Mouse (Mus musculus): ENCODE measurements around the gene Mul1. TPM values are rescaled to one million over a fixed set of nuclear protein-coding genes. Genes with fewer than 3 reads are reported as not detected.
A peak's percentile ranks its signal among the peaks of the same experiment; 100 is the strongest.

Gene Mul1
- polyA plus RNA-seq, 1 experiment, result 40.9 TPM

DNA sequence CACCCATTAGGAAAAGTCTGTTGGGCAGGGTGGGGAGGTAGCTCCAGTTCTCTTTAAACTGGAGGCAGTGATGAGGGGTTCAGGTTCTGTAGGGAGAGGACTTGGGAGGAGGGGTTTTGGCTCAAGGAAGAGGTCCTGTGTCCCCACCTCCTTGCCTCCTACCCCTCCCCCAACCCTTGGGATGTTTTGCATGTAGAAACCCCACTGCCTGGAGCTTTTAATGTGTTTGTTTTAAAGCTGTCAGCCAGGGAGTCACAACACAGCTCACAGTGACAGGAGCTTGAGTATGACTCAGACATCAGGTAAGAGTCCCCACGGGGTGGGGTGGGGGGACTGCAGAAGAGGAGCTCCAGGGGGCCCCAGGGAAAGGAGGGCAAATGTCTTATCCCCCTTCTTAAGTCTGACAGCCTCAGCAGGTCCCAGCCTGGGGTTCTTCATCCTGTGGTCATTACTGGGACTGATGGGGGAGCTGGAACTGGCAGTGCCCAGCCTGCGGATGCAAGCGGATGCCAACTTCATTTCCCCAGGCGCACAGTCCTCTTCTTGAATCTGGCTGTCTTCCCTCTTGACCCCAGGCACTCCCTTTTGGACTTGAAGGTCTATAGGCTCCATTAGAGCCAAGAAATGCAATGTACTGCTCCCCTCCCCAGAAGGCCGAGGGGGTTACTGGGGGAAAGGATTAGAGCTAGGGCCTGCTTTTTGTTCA lies 24.4 kb downstream of the Mul1 start:
- DNase-seq, result peak in 1 of 2 experiments; percentile 30
- 39% methylated on average over 5 of the region's 5 CpGs for WGBS
- no peak for TF ChIP-seq CTCF (IDR thresholded peaks at IDR 0.05; ENCODE audit: borderline replicate concordance, insufficient read depth, low read depth, low read length)
- TF ChIP-seq POLR2A (IDR thresholded peaks at IDR 0.05; ENCODE audit: borderline replicate concordance, insufficient read depth, low read length), result no peak
- Histone ChIP-seq H3K27ac (ENCODE audit: insufficient read depth, low read length) (no peak overlapping the region), H3K27me3 (ENCODE audit: control insufficient read depth, insufficient read depth, low read length) (no peaks in the 10 kb centered on the region), H3K4me1 (ENCODE audit: control insufficient read depth, insufficient read depth, low read length) (peaks cover 9% of the 10 kb centered on the region), H3K4me3 (replicated peaks; ENCODE audit: insufficient read depth, low read depth, low read length) (no peak overlapping the region)

DNA sequence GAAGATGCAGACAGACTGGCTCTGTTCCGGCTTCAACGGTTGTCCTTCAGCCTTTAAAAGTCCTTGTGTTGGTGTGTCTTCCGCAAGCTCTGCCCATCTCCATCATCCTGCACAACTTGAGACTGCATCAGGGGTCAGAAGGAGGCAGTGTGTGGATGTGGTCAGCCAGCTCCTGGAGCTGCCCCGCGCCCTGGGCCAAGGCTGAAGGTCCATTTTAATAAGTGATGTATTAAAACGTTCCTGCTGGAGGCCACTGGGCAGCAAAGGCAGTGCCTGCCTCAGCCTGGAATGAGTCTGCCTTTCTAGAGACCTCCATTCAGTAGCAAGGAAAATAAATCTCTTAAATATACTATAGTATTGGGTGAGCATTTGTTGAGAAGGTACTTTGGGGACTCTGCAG lies 25.3 kb downstream of the Mul1 start:
- Histone ChIP-seq H3K4me1 (ENCODE audit: control insufficient read depth, insufficient read depth, low read length) (peaks cover 17% of the 10 kb centered on the region), H3K27me3 (ENCODE audit: control insufficient read depth, insufficient read depth, low read length) (no peaks in the 10 kb centered on the region)
- WGBS, result 71% methylated on average over 6 of the region's 6 CpGs

DNA sequence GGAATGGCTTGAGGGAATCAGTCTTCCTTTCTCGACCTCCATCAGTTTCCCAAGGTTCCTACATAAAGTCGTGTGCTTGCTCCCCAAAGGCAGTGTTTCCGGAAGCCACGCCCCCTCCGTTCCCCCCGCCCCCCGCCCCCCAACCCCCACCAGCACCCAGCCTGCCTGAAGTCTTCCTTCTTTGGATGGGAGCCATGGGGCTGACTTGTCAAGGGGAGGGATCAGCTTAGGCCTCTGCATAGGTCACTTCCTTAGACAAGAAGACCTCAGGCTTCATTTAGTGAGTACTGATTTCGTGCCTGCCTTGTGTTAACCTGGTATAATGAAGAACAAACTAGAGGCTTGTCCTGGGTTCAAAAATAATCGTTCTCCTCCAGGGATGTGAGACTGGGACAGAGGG lies 26.4 kb downstream of the Mul1 start:
- no peak overlapping the region for H3K27ac ChIP-seq (ENCODE audit: insufficient read depth, low read length)
- 43% methylated on average over 9 of the region's 9 CpGs for WGBS
- H3K4me3 ChIP-seq (replicated peaks; ENCODE audit: insufficient read depth, low read depth, low read length), result no peak overlapping the region
- H3K4me1 ChIP-seq (ENCODE audit: control insufficient read depth, insufficient read depth, low read length), result peaks cover 17% of the 10 kb centered on the region
- DNase-seq, result no peak
- no peak for TF ChIP-seq CTCF (IDR thresholded peaks at IDR 0.05; ENCODE audit: borderline replicate concordance, insufficient read depth, low read depth, low read length)
- TF ChIP-seq POLR2A (IDR thresholded peaks at IDR 0.05; ENCODE audit: borderline replicate concordance, insufficient read depth, low read length), result no peak
- no peaks in the 10 kb centered on the region for H3K27me3 ChIP-seq (ENCODE audit: control insufficient read depth, insufficient read depth, low read length)

More for the DNA sequence above, 25.3 kb downstream of the Mul1 start:
- Histone ChIP-seq H3K27ac (ENCODE audit: insufficient read depth, low read length) (no peak overlapping the region), H3K4me3 (replicated peaks; ENCODE audit: insufficient read depth, low read depth, low read length) (no peak overlapping the region)
- TF ChIP-seq CTCF (IDR thresholded peaks at IDR 0.05; ENCODE audit: borderline replicate concordance, insufficient read depth, low read depth, low read length) (no peak), POLR2A (IDR thresholded peaks at IDR 0.05; ENCODE audit: borderline replicate concordance, insufficient read depth, low read length) (no peak)
- DNase-seq, result no peak

DNA sequence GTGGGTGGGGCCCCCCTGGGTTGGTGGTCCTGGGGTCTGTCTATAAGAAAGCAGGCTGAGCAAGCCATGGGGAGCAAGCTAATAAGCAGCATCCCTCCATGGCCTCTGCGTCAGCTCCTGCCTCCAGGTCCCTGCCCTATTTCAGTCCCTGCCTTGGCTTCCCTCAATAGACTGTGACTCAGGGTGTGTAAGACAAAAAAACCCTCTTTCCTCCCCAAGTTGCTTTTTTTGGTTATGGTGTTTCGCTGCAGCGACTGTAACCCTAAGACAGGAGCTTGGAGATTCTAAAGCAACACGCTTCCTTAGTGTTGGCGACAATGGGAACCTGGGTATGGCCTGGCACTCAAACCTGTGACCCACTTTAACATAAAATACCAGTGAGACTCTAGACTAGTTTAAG lies 27.0 kb downstream of the Mul1 start:
- no peak overlapping the region for H3K4me3 ChIP-seq (replicated peaks; ENCODE audit: insufficient read depth, low read depth, low read length)
- peaks cover 17% of the 10 kb centered on the region for H3K4me1 ChIP-seq (ENCODE audit: control insufficient read depth, insufficient read depth, low read length)
- H3K27me3 ChIP-seq (ENCODE audit: control insufficient read depth, insufficient read depth, low read length), result no peaks in the 10 kb centered on the region
- no peak overlapping the region for H3K27ac ChIP-seq (ENCODE audit: insufficient read depth, low read length)
- 96% methylated on average over 5 of the region's 5 CpGs for WGBS
- DNase-seq, result no peak
- TF ChIP-seq CTCF (IDR thresholded peaks at IDR 0.05; ENCODE audit: borderline replicate concordance, insufficient read depth, low read depth, low read length), result no peak
- TF ChIP-seq POLR2A (IDR thresholded peaks at IDR 0.05; ENCODE audit: borderline replicate concordance, insufficient read depth, low read length), result no peak

DNA sequence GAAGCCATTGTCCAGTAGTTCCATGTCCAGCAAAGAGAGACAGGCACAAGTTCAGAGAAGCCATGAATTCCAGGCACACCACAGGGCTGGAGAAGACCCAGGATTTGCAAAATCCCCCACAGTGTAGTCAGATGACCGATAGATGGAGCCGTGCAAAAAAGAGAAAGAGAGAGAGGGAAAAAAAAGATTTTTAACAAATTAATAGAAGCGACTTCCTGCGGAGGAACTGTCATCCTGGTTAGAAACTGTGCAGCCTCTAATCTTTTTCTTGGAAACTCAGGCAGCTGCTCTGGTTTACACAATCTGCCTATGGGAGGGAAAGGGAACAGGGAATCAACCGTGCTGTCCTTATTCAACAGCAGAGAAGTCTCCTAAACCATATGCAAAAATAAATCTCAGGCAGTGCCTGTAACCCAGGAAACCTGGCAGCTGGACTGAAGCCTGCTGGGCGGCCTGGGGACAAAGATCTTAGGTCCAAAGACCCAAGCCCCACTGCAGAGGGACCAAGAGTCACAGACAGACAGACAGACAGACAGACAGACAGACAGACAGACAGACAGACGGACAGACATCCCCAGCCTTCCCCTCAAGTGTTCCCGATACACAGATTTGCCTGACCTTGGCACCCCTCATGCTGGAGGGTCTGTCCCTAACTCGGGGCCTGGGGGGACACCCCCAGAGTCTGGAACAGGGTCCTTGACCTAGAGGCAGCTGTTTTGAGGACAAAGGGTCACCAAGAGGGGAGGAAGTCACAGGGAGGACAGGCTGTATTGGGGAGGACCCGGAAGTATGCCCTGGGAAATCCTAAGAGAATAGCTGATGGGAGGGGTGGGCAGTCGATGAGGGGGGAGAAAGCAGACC lies 28.7 kb downstream of the Mul1 start:
- Histone ChIP-seq H3K27me3 (ENCODE audit: control insufficient read depth, insufficient read depth, low read length) (no peaks in the 10 kb centered on the region), H3K4me1 (ENCODE audit: control insufficient read depth, insufficient read depth, low read length) (peaks cover 17% of the 10 kb centered on the region), H3K4me3 (replicated peaks; ENCODE audit: insufficient read depth, low read depth, low read length) (no peak overlapping the region), H3K27ac (ENCODE audit: insufficient read depth, low read length) (no peak overlapping the region)
- TF ChIP-seq CTCF (IDR thresholded peaks at IDR 0.05; ENCODE audit: borderline replicate concordance, insufficient read depth, low read depth, low read length) (no peak), POLR2A (IDR thresholded peaks at IDR 0.05; ENCODE audit: borderline replicate concordance, insufficient read depth, low read length) (no peak)
- 5% methylated on average over 11 of the region's 11 CpGs for WGBS
- DNase-seq, result peak; percentile 32 to 46

DNA sequence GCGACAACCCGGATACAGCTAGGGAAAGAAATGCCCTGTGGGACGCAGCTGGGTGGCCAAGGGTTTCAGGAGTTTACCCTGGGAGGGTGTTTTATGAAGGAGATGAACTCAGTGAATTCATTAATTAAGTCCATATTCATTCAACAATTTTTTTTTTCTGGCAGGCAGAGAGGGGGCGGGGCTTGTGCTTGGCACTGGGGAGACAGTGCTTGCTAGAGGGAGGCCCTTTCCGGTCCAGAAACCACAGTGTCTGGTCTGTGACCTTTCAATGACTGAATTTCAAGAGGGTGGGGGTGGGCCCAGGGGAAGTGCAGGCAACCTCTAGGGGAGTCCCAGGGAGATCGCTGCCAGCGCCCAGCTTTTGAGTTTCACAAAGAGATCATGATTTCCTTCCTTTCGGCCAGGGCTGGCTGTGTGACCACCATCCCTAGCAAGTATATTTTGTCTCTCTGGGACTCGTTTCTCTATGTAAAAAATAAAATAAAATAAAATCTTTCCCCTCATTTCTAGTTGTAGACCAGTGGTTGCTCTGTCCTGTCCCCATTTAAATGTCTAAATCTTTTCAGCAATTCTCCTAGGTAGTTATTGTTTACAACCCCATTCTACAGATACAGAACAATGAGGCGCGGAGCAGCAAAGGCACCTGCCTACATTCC lies 29.5 kb downstream of the Mul1 start:
- Histone ChIP-seq H3K4me1 (ENCODE audit: control insufficient read depth, insufficient read depth, low read length) (peaks cover 17% of the 10 kb centered on the region), H3K27ac (ENCODE audit: insufficient read depth, low read length) (no peak overlapping the region), H3K4me3 (replicated peaks; ENCODE audit: insufficient read depth, low read depth, low read length) (no peak overlapping the region), H3K27me3 (ENCODE audit: control insufficient read depth, insufficient read depth, low read length) (no peaks in the 10 kb centered on the region)
- WGBS, result 36% methylated on average over 11 of the region's 11 CpGs
- no peak for TF ChIP-seq CTCF (IDR thresholded peaks at IDR 0.05; ENCODE audit: borderline replicate concordance, insufficient read depth, low read depth, low read length)
- TF ChIP-seq POLR2A (IDR thresholded peaks at IDR 0.05; ENCODE audit: borderline replicate concordance, insufficient read depth, low read length), result no peak
- DNase-seq, result peak; percentile 60 to 71

DNA sequence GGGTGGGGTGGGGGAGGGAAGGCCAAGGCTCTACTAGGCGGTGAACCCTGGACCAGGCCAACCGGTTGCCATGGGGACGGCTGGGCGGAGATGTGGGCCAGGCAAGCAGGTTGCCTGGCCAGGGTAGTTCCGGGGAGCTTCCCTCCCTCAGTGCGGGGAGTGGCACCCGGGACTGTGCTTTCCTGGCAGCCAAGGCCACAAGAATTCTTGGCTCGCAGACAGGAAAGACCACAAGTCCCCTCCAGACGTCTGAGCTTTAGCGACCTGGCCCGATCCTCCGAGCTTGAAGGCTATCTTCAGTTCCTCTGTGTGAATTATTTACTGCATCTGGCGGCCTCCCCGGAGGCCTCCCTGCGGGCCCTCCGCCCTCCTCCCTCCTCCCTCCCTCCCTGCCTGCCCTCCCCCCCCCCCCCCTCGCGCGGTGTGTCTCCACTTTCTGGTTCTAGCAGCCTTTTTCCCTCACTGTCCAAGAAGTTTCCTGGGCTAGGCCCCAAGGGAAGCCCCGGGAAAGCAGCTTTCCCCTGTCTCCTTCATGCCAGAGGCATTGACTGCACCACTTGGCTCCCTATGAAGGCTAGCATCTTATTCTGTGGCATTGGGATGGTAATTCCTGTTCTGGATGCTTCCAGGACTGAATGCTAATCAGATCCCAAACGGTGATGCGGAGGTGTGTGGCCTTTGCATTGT lies 30.3 kb downstream of the Mul1 start:
- no peak for TF ChIP-seq POLR2A (IDR thresholded peaks at IDR 0.05; ENCODE audit: borderline replicate concordance, insufficient read depth, low read length)
- TF ChIP-seq CTCF (IDR thresholded peaks at IDR 0.05; ENCODE audit: borderline replicate concordance, insufficient read depth, low read depth, low read length), result no peak
- H3K4me1 ChIP-seq (ENCODE audit: control insufficient read depth, insufficient read depth, low read length), result peaks cover 17% of the 10 kb centered on the region
- peak; percentile 43 to 52 for DNase-seq
- no peak overlapping the region for H3K27ac ChIP-seq (ENCODE audit: insufficient read depth, low read length)
- H3K27me3 ChIP-seq (ENCODE audit: control insufficient read depth, insufficient read depth, low read length), result no peaks in the 10 kb centered on the region
- H3K4me3 ChIP-seq (replicated peaks; ENCODE audit: insufficient read depth, low read depth, low read length), result no peak overlapping the region
- WGBS, result 14% methylated on average over 19 of the region's 22 CpGs
